Mouse (Mus musculus): ENCODE measurements around the gene Ddah1.

DNA sequence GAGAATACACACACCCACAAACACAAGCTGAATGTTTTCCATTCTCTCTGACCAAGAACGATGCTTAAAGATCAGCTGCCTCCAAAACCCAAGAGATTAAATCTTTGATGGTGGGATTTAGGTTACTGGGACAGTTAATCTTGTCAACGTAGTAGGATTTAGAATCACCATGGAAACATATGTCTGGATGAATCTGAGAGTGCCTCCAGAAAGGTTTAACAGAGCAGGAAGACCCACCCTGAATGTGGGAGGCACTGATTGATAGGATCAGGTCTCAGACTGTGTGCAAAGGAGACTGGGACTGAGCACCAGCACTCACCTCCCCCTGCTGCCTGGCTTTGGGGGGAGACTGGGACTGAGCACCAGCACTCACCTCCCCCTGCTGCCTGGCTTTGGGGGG is 124.8 kb downstream of the Ddah1 start:
- TF ChIP-seq POLR2A (IDR thresholded peaks at IDR 0.05; ENCODE audit: insufficient read depth, low read depth, low read length) (no peak), CTCF (IDR thresholded peaks at IDR 0.05) (no peak)
